Mouse (Mus musculus) erythroblast, embryonic 14.5 days (primary cell): ENCODE data around the gene Plekhg1.

ENCODE experiments used
- GATA1 ChIP-seq: IDR thresholded peaks from 2 replicates; pipeline ENCODE4 v1.6.1; 2012; ENCODE audit warnings: low read length, inconsistent platforms, mixed read lengths
- TAL1 ChIP-seq: IDR thresholded peaks from 3 replicates; pipeline ENCODE4 v1.6.1; 2012; ENCODE audit warnings: low read length, inconsistent platforms, mixed read lengths

- no peak for TF ChIP-seq TAL1
- no peak for TF ChIP-seq GATA1
Observed at GRCm38 (mm10) chr10:3695332-3695905, 44.7 kb upstream of the Plekhg1 start.
